Mouse (Mus musculus): ENCODE measurements around the gene Gm5426. TPM values are rescaled to one million over a fixed set of nuclear protein-coding genes. Genes with fewer than 3 reads are reported as not detected.

Gm5426 gene
- not detected in 2 replicates for polyA plus RNA-seq (2012; rRNA removed)

DNA sequence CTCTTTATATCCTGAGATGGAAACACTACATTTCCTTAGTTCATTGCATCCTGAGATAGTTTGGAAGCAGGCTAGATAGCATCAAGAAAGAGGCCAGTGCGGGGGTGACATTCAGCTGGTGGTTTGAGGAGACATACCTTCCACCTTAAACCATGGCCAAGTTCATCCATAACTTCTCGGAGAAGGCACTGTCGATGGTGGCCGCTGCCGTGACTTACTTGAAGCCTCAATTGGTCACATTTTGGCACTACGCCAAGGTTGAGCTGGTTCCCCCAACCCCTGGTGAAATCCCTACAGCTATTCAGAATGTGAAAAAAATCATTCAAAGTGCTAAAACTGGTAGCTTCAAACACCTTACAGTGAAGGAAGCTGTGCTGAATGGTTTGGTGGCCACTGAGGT is at the start of gene Gm5426:
Gm5426 (plus strand) TSS at position 153 of the 400 bp plus-strand sequence.

Other genes with a start within 250 kb of the Gm5426 start
- gene Eea1, start 196.0 kb upstream of the Gm5426 start, polyA plus RNA-seq (2012; rRNA removed), result 0.44 and 1.1 TPM in 2 replicates